Mouse (Mus musculus): ENCODE data around the gene Glrx5. TPM values are rescaled to one million over a fixed set of nuclear protein-coding genes. Genes with fewer than 3 reads are reported as not detected.

Glrx5 gene
- polyA plus RNA-seq, 1 experiment from 2014 or later = 184 TPM

DNA sequence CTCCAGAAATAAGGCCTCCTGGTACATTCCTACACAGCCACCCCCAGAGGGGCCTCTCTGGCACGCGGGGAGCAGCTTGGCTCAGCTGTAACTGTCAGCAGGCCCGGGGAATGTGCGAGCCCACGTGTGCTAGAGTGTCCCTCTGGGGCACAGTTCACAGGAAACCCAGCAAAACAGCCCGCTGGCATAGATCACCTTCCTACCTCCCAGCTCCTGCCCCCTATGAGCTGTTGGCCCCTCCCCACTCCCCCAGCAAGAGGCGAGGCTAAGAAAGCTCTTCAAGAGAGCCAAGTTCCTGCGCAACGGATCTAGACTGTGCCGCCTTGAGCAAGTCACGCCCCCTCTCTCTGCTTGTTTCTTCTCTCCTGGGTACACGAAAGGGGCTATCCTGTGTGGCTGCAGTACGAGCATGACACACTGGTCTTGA lies 23.7 kb upstream of the Glrx5 start:
- ATAC-seq (ENCODE audit: low FRiP score, low read depth) = peak; percentile 34; the same call in 1 of the 2 replicates
- Histone ChIP-seq H3K27me3 (replicated peaks) (peaks cover 42% of the 10 kb centered on the region), H3K4me1 (peaks cover 20% of the 10 kb centered on the region), H3K36me3 (no peaks in the 10 kb centered on the region), H3K9ac (no peak overlapping the region), H3K4me3 (no peak overlapping the region), H3K4me2 (replicated peaks) (peak overlapping the region; percentile 99), H3K27ac (no peak overlapping the region), H3K9me3 (no peaks in the 10 kb centered on the region)
- 0% methylated on average over 13 of the region's 13 CpGs for WGBS

DNA sequence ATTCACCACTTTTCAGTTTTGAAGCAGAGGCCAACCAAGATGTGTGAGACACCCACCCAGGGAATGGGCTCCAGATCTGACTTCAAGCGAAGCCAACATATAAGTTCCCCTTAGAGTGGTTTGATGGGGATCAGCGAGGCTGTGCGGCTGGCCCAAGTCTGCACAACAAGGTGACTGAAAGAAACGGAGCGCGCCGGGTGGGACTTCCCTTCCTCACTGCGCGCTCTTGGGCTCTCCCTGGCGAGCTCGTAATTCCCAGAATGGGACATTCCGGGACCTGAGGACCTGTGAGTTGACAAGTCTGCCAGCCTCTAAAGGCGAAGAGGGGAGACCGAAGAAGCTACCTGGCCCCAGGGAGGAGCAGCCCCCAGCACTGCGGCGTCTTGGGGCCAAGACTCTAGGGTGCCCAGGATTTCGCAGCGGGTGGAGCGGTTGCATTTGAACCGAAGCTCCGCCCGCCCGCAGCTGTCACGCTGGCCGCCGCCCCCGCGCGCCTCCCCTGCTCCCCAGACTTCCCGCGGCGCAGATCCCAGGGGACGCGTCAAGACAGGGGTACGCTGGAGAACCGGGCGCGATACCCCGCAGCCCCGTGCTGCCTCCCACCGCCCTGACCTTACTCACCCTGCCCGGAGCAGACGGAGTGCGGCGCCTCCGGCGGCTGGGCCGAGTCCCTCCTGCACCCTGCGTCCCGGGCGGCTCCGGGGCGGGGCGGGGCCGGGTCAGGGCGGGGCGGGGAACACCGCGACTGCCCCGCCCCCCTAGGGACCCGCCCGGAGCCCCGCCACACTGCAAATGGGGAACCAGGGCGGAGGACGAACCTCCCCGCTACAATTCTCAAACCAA lies 22.9 kb upstream of the Glrx5 start, which contains the start of gene Syne3:
TSS of gene Syne3 (minus strand) at position 440 of the 843 bp plus-strand sequence.
- H3K27me3 ChIP-seq (replicated peaks) = peaks cover 42% of the 10 kb centered on the region

DNA sequence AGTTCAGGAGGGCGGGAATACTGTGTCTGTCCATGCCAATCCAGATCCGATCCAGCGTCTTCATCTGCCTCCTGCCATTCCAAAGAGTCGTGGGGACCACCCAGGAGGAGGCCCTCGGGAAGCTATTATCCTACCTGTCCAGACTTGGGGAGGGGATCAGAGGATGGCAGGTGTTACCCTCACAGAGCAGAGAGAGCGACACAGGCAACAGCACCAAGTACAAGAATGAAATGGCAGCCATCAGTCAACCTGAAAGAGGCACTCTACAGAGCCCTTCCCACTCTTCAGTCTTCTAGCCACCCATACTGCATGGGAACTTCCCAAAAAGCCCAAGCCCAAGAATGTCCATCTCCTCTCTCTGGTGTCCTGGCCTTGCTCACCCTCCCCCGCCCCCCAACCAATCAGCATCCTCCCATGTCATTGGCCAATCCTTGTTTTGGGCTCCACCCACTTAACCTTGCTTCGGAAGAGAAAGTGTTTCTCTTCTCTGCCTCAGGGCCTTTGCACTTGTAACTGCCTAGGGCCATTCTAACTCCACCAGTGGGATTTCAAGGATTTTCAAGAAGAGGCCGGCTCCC lies 22.2 kb upstream of the Glrx5 start:
- Histone ChIP-seq H3K4me1 (peaks cover 20% of the 10 kb centered on the region), H3K4me2 (replicated peaks) (peak overlapping the region; percentile 99), H3K27ac (no peak overlapping the region), H3K9ac (peak overlapping the region; percentile 61), H3K27me3 (replicated peaks) (peaks cover 42% of the 10 kb centered on the region), H3K36me3 (no peaks in the 10 kb centered on the region), H3K4me3 (peak overlapping the region; percentile 53), H3K9me3 (no peaks in the 10 kb centered on the region)
- whole genome bisulfite sequencing = 20% methylated on average over 9 of the region's 9 CpGs
- ATAC-seq (ENCODE audit: low FRiP score, low read depth) = peak; percentile 39

More for the DNA sequence above, 22.9 kb upstream of the Glrx5 start, which contains the start of gene Syne3:
- Histone ChIP-seq H3K36me3 (no peaks in the 10 kb centered on the region), H3K4me2 (replicated peaks) (peak within 1 kb of the TSS; percentile 99), H3K9me3 (no peaks in the 10 kb centered on the region), H3K9ac (peak within 1 kb of the TSS; percentile 61), H3K4me1 (peaks cover 20% of the 10 kb centered on the region), H3K27ac (no peak within 1 kb of the TSS), H3K4me3 (peak within 1 kb of the TSS; percentile 53)
- WGBS = under 1% methylated on average over 66 of the region's 66 CpGs
- peak; percentile 68 for ATAC-seq (ENCODE audit: low FRiP score, low read depth)

DNA sequence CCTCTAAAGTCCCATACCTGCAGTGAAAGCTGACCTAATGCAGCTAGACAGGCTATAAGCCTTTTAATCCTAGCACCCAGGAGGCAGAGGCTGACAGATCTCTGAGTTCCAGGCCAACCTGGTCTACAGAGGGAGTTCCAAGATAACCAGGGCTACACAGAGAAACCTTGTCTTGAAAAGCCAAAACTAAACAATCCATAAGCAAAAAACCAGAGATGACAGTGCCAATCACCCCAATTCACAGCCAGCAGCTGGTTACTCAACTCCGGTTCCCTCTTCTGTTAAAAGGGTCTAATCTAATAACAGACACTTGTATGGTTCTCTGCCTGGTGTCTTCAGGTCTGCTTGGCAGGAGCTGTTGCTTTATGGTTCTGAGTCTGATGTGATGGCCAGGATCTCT lies 20.9 kb upstream of the Glrx5 start:
- H3K9ac ChIP-seq = no peak overlapping the region
- H3K9me3 ChIP-seq = no peaks in the 10 kb centered on the region
- no peaks in the 10 kb centered on the region for H3K36me3 ChIP-seq
- H3K27ac ChIP-seq = no peak overlapping the region
- H3K4me2 ChIP-seq (replicated peaks) = no peak overlapping the region
- H3K27me3 ChIP-seq (replicated peaks) = peaks cover 42% of the 10 kb centered on the region
- no peak overlapping the region for H3K4me3 ChIP-seq
- ATAC-seq (ENCODE audit: low FRiP score, low read depth) = no peak
- H3K4me1 ChIP-seq = peaks cover 20% of the 10 kb centered on the region
- WGBS = 88% methylated on average over 1 of the region's 1 CpGs

DNA sequence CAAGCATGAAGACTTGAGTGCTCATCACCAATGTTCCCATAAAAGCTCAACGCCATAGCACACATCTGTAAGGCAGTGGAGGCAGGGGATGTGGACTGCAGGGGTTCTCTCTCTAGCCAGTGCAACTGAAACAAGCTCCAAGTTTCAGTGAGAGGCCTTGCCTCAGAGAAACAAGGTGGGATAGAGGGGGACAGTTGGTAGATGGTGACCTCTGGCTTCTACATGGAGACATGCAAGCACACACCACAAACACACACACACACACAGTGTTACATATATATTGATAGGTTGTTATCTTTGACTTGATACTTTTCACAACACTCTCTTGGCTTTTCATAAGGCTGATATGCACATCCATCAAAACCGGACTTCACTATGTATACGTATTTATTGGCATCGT lies 20.2 kb upstream of the Glrx5 start:
- WGBS = 94% methylated on average over 4 of the region's 4 CpGs
- H3K4me1 ChIP-seq = peaks cover 20% of the 10 kb centered on the region
- ATAC-seq (ENCODE audit: low FRiP score, low read depth) = no peak
- no peak overlapping the region for H3K27ac ChIP-seq
- H3K4me2 ChIP-seq (replicated peaks) = no peak overlapping the region
- no peak overlapping the region for H3K9ac ChIP-seq
- H3K36me3 ChIP-seq = no peaks in the 10 kb centered on the region
- H3K27me3 ChIP-seq (replicated peaks) = peaks cover 38% of the 10 kb centered on the region
- H3K9me3 ChIP-seq = no peaks in the 10 kb centered on the region
- H3K4me3 ChIP-seq = no peak overlapping the region

DNA sequence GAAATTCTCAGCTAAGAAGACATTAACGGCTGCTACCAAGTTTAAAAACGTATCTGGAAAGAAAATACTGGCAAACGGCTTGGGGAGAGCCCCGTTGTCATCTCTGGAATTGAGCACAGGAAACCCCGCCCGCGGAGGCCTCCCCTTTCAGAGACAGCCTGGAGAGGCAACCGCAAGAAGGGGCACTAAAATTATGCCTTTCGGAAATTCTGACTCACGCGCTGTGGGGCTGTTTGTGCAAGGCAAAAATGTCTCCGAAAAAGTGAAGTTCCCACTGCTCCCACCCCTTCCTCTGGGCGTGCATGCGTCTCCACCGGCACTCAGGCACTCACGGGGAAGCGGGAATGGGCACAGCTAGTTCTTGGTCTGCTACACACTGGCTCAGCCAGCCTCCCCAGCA lies 19.4 kb upstream of the Glrx5 start:
- no peaks in the 10 kb centered on the region for H3K9me3 ChIP-seq
- ATAC-seq (ENCODE audit: low FRiP score, low read depth) = no peak
- H3K27me3 ChIP-seq (replicated peaks) = peaks cover 30% of the 10 kb centered on the region

DNA sequence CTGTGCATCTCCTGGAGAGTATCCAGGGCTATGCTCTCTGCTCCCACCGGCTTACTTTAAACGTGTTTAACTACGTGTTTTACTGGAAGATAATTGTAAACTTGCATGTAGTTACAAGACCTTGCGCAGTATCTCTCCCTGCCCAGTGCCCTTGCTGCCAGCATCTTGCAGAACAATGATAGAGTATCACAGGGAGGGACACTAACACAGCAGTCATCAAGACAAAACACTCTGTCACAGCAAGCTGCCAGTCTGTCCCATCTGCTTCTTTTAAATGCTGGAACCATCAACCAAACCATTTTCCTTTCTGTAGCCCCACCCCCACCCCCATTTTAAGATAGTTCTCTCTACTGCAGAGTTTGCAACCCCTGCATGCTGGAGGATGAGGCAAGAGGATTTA lies 16.3 kb upstream of the Glrx5 start:
- H3K4me1 ChIP-seq = no peaks in the 10 kb centered on the region
- H3K36me3 ChIP-seq = no peaks in the 10 kb centered on the region
- no peak for ATAC-seq (ENCODE audit: low FRiP score, low read depth)
- no peak overlapping the region for H3K9ac ChIP-seq
- H3K27me3 ChIP-seq (replicated peaks) = no peaks in the 10 kb centered on the region
- 69% methylated on average over 4 of the region's 4 CpGs for WGBS
- no peak overlapping the region for H3K4me3 ChIP-seq
- H3K4me2 ChIP-seq (replicated peaks) = no peak overlapping the region
- no peaks in the 10 kb centered on the region for H3K9me3 ChIP-seq
- H3K27ac ChIP-seq = no peak overlapping the region

More for the DNA sequence above, 19.4 kb upstream of the Glrx5 start:
- Histone ChIP-seq H3K4me2 (replicated peaks) (no peak overlapping the region), H3K4me1 (peaks cover 20% of the 10 kb centered on the region), H3K9ac (no peak overlapping the region), H3K36me3 (no peaks in the 10 kb centered on the region), H3K4me3 (no peak overlapping the region), H3K27ac (no peak overlapping the region)
- 41% methylated on average over 17 of the region's 17 CpGs for WGBS

DNA sequence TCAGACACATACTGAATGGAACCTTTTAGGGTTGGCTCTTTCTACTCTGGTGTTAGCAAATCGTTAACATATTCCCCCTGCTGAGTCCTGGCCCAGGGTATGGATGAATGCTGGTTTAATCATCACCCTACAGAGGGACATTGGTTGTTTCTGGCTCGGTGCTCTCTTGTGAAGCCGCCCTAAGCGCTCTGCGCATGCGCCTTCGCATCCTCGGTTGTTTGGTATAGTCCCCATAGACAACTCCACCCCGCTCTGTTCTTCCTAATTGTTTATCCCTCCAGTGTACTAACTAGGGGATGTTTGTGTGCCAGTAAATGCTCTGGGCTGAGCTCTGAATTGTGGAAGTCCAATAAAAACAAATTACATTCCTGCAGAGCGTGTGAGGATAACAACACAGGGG lies 15.8 kb upstream of the Glrx5 start:
- H3K9me3 ChIP-seq = no peaks in the 10 kb centered on the region
- 44% methylated on average over 10 of the region's 10 CpGs for WGBS
- H3K36me3 ChIP-seq = no peaks in the 10 kb centered on the region
- no peak overlapping the region for H3K4me3 ChIP-seq
- no peak for ATAC-seq (ENCODE audit: low FRiP score, low read depth)
- no peak overlapping the region for H3K9ac ChIP-seq
- no peak overlapping the region for H3K27ac ChIP-seq
- no peak overlapping the region for H3K4me2 ChIP-seq (replicated peaks)
- no peaks in the 10 kb centered on the region for H3K27me3 ChIP-seq (replicated peaks)
- H3K4me1 ChIP-seq = no peaks in the 10 kb centered on the region

DNA sequence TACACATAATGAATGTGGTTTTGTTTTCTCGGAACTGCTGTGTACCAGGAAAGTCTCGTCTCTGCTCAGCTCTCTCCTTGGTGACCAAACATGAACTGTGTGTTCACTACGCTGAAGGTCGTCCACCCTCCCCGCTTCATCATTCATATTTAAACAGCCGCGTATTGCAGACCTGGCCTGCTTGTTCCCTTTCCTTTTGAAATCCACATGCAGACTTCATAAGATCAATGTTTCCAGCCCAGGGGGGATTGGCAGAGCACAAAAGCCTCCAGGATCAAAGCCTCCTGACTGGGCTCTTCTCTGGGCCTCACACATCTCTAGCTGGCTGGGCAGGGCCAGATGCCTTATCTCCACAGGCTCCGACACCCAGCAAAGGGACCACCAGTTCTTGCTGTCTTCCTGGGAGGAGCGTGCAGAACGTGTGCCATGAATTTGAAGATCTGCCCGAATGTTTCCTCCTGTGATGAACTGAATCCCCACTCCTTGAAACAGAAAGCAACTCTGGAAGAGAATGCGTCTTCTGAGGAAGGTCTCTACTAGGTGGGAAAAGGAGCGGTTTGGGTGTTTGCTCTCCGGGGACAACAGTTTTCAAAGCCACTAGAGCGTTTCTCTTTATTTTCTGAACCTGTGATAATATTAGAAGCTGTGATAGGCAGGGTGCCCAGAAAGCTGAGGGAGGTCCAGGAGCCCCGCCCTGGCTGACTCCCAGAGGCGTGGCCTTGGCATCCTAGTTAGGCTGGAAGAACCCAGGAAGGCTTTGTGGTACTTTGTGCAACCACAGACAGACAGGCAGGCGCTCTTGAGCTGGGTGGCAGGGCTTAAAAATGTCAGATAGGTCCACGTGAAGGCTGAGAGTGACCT lies 12.9 kb upstream of the Glrx5 start:
- no peak overlapping the region for H3K27ac ChIP-seq
- ATAC-seq (ENCODE audit: low FRiP score, low read depth) = no peak
- H3K4me1 ChIP-seq = no peaks in the 10 kb centered on the region
- peaks cover 16% of the 10 kb centered on the region for H3K9me3 ChIP-seq
- H3K36me3 ChIP-seq = peaks cover 3% of the 10 kb centered on the region; the same call in 1 of the 2 replicates
- 62% methylated on average over 19 of the region's 19 CpGs for WGBS
- H3K9ac ChIP-seq = no peak overlapping the region
- no peak overlapping the region for H3K4me3 ChIP-seq
- no peaks in the 10 kb centered on the region for H3K27me3 ChIP-seq (replicated peaks)
- H3K4me2 ChIP-seq (replicated peaks) = no peak overlapping the region

DNA sequence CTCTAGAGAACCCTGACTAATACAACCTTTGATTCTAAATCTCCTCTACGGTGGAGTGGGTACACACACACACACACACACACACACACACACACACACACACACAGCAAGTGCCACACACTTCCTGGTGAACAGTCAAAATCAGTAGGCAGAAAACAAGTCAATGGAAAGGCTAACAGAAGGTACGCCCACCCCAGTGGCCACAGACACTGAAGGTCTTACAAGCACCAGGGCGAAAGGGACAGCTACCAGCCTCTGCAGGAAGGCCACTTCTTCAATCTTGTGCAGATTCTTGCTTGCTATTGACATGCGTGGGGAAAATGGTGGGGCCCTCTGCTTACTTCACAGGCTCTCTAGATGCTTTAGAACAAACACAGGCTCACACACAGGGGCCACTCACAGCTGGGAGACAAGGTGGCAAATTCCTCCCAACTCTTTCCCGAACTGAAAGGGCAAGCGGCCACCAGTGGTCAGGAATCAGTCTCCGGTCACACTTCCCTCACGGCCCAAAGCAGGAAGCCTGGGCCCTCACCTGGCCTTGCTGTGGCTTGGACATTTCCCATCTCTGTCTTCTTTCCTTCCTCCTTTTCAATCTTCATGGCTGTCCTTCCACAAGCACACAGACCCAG lies 10.9 kb upstream of the Glrx5 start:
- peaks cover 16% of the 10 kb centered on the region for H3K9me3 ChIP-seq
- H3K4me2 ChIP-seq (replicated peaks) = no peak overlapping the region
- 85% methylated on average over 8 of the region's 8 CpGs for WGBS
- no peak overlapping the region for H3K27ac ChIP-seq
- ATAC-seq (ENCODE audit: low FRiP score, low read depth) = no peak
- H3K27me3 ChIP-seq (replicated peaks) = no peaks in the 10 kb centered on the region
- H3K36me3 ChIP-seq = peaks cover 3% of the 10 kb centered on the region; the same call in 1 of the 2 replicates
- H3K4me1 ChIP-seq = no peaks in the 10 kb centered on the region
- H3K9ac ChIP-seq = no peak overlapping the region
- no peak overlapping the region for H3K4me3 ChIP-seq

DNA sequence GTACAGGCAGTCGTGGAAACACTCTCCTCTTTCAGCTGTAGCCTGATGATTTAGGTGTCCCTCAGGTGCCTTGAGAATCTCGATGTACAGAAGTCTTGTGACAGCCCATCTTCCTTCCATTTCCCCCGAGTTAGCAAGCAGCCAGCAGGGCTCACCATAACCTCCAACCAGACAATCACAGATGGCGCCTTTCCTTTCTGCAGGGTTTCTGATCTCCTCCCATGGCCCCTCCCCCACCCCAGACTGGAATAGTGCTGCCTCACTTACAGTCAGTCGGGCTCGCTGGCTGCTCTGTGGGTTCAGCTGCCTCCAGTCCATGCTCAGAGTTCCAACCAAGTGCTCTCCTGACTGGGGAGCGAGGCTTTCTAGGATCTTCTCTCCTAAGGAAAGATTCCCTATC lies 10.3 kb upstream of the Glrx5 start:
- no peak for ATAC-seq (ENCODE audit: low FRiP score, low read depth)
- H3K27ac ChIP-seq = no peak overlapping the region
- no peaks in the 10 kb centered on the region for H3K27me3 ChIP-seq (replicated peaks)
- whole genome bisulfite sequencing = 55% methylated on average over 7 of the region's 7 CpGs
- H3K9me3 ChIP-seq = peaks cover 16% of the 10 kb centered on the region
- H3K36me3 ChIP-seq = peaks cover 3% of the 10 kb centered on the region; the same call in 1 of the 2 replicates
- H3K9ac ChIP-seq = no peak overlapping the region
- no peak overlapping the region for H3K4me3 ChIP-seq
- H3K4me1 ChIP-seq = no peaks in the 10 kb centered on the region
- H3K4me2 ChIP-seq (replicated peaks) = no peak overlapping the region
